Mouse (Mus musculus) lung, adult 2 months (tissue): Measurements from ENCODE around the gene Gm10277.

Experiments used
- CTCF ChIP-seq: fragments of 200-500 bp; IDR thresholded peaks from 2 replicates; pipeline ENCODE4 v1.5.1; 2011; ENCODE audit warnings: mild to moderate bottlenecking, low read length, control low read depth; ENCODE audit not compliant: insufficient read depth
- POLR2A ChIP-seq: fragments of 200-500 bp; IDR thresholded peaks from 2 replicates; pipeline ENCODE4 v1.6.1; 2011; ENCODE audit warnings: low read depth, mild to moderate bottlenecking, control low read depth, low read length, borderline replicate concordance; ENCODE audit errors: extremely low read depth

- TF ChIP-seq CTCF (no peak), POLR2A (no peak)
Observed at GRCm38 (mm10) chr11:77782104-77782815, 5.3 kb downstream of the Gm10277 start.
